Mouse (Mus musculus) stomach, postnatal 0 days (tissue): ENCODE results near the gene Cux2.

Source experiments
- CTCF ChIP-seq: IDR thresholded peaks from 2 replicates; pipeline ENCODE4 v1.5.1; 2016; ENCODE audit warnings: antibody characterized with exemption, low read depth, mild to moderate bottlenecking, moderate library complexity
- EP300 ChIP-seq: optimal IDR thresholded peaks from 2 replicates; pipeline ENCODE3; 2016; ENCODE audit warnings: antibody characterized with exemption

DNA sequence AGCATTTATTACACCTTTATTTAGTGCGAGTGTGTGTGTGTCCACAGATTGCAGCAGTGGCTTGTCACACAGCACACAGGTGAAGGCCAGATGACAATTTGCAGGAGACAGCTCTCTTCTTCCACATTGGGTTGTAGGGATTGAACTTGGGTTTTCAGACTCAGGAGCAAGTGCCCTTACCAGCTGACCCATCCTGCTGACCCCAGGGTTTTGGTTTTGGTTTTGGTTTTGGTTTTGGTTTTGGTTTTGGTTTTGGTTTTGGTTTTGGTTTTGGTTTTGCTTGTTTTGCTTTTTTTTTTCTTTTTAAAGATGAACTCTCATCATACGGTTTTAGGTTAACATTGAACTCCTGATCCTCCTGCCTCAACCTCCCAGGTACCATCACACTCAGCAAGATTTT lies 33.4 kb upstream of the Cux2 start:
- no peak for TF ChIP-seq CTCF
- TF ChIP-seq EP300: no peak
